In the genomic region with DNA sequence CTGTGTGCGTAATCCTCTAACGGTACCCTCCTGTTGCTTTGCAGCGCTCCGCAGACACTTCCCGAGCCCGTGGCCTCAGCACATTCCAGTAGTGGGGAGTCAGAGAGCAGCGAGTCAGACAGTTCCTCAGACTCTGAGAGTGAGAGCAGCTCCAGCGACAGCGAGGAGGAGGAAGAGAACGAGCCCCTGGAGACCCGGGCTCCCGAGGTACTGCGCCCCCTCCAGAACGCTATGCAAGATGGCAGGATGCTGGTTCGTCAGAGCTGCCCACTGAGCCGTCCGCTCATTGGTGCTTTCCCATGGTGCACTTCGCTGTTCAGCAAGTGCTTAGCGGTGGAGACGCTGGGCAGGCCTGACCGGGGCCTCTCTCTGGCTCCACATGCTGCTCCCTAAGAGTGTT, we compare ENCODE assay signal across 14 mouse cellular contexts.
DNase-seq lines count a peak whose midpoint lies in the region; ATAC-seq and TF ChIP-seq lines count a peak whose summit lies in the region.
"Had no signal": no experiment of that assay in that cellular context is flagged by ENCODE, and none has a peak within 500 bp of the region (broad histone marks: within the 10 kb centered on the region; RNA-seq: fewer than 3 reads in every experiment).

No protein-coding gene starts in this region.

- H3K27ac ChIP-seq in heart, adult 2 months = peak overlapping the region; percentile 64
- H3K27ac ChIP-seq in kidney, embryonic 16.5 days (ENCODE audit: low read length) = peak overlapping the region; percentile 48
- no peak overlapping the region for H3K27ac ChIP-seq in cerebellum, adult 2 months (ENCODE audit: insufficient read depth, low read length)
- H3K27ac ChIP-seq: liver, embryonic 12.5 days; stomach, postnatal 0 days had no signal

- peaks cover 30% of the 10 kb centered on the region for H3K36me3 ChIP-seq in heart, adult 2 months (ENCODE audit: control insufficient read depth, insufficient read depth, low read length)
- peaks cover 19% of the 10 kb centered on the region; the same call in 1 of the 2 replicates for H3K36me3 ChIP-seq in kidney, embryonic 16.5 days (ENCODE audit: insufficient read depth, low read length)

- no peak overlapping the region for H3K4me3 ChIP-seq in heart, adult 2 months
- H3K4me3 ChIP-seq in kidney, embryonic 16.5 days (ENCODE audit: low read length) = no peak overlapping the region
- H3K4me3 ChIP-seq in cerebellum, adult 2 months (replicated peaks; ENCODE audit: insufficient read depth, low read depth, low read length) = no peak overlapping the region
- H3K4me3 ChIP-seq: liver, embryonic 12.5 days had no signal

- no peak for TF ChIP-seq EP300 in heart, adult 2 months (IDR thresholded peaks at IDR 0.05; ENCODE audit: insufficient read depth, low read depth, low read length)

- no peak for DNase-seq in heart, adult 2 months
- no peak for DNase-seq in heart, adult 8-10 months (ENCODE audit: low spot score)
- no peak for DNase-seq in kidney, adult 18-20 months
- peak; percentile 39 for DNase-seq in 3T3-L1 (ENCODE audit: low read depth, low spot score)
- peak; percentile 58 for DNase-seq in ZHBTc4 (ENCODE audit: low read depth, low spot score)
- DNase-seq in T-cell, adult 2 months (ENCODE audit: low spot score) = no peak
- DNase-seq in cerebellum, adult 2 months = no peak
- DNase-seq: adrenal gland, postnatal 36 days; cerebellum, postnatal 10 days; thymus, postnatal 25 days had no signal

- H3K9me3 ChIP-seq in kidney, embryonic 16.5 days (ENCODE audit: low read length) = no peaks in the 10 kb centered on the region
- H3K9me3 ChIP-seq: liver, embryonic 12.5 days had no signal

- intact Hi-C loops in heart, adult 2 months (cut with DNase I) = no loop called here

- no peaks in the 10 kb centered on the region for H3K27me3 ChIP-seq in heart, adult 2 months (ENCODE audit: control insufficient read depth, insufficient read depth, low read length)
- no peaks in the 10 kb centered on the region for H3K27me3 ChIP-seq in kidney, embryonic 16.5 days (ENCODE audit: insufficient read depth, low read length)
- H3K27me3 ChIP-seq in cerebellum, adult 2 months (ENCODE audit: control insufficient read depth, insufficient read depth, low read length) = no peaks in the 10 kb centered on the region
- H3K27me3 ChIP-seq: liver, embryonic 12.5 days had no signal

- peak; percentile 14; the same call in 1 of the 2 replicates for TF ChIP-seq CTCF in heart, adult 2 months (IDR thresholded peaks at IDR 0.05)
- TF ChIP-seq CTCF in cerebellum, adult 2 months (IDR thresholded peaks at IDR 0.05; ENCODE audit: borderline replicate concordance, insufficient read depth, low read depth, low read length) = no peak

- peaks cover 8% of the 10 kb centered on the region for H3K4me1 ChIP-seq in heart, adult 2 months (ENCODE audit: control insufficient read depth, insufficient read depth, low read length)
- H3K4me1 ChIP-seq in kidney, embryonic 16.5 days (ENCODE audit: insufficient read depth, low read length) = peaks cover 20% of the 10 kb centered on the region
- H3K4me1 ChIP-seq in cerebellum, adult 2 months (ENCODE audit: control insufficient read depth, insufficient read depth, low read length) = no peaks in the 10 kb centered on the region
- H3K4me1 ChIP-seq: liver, embryonic 12.5 days had no signal

- 51% methylated on average over 21 of the region's 21 CpGs for WGBS in heart, adult 2 months
- 64% methylated on average over 21 of the region's 21 CpGs for WGBS in kidney, embryonic 16.5 days
- 81% methylated on average over 21 of the region's 21 CpGs for WGBS in cerebellum, adult 2 months

- H3K9ac ChIP-seq in heart, adult 2 months (ENCODE audit: low read depth, low read length) = 0 out of 2 replicates have a peak overlapping the region, but pooled peaks have one; percentile 20
- no peak overlapping the region for H3K9ac ChIP-seq in kidney, embryonic 16.5 days (replicated peaks; ENCODE audit: low read length)
- H3K9ac ChIP-seq: liver, embryonic 12.5 days had no signal

- ATAC-seq in kidney, embryonic 16.5 days (ENCODE audit: low FRiP score, low TSS enrichment) = peak; percentile 73; the same call in 1 of the 2 replicates
- ATAC-seq: forebrain, embryonic 14.5 days; liver, embryonic 12.5 days had no signal

- H3K4me2 ChIP-seq in kidney, embryonic 16.5 days (replicated peaks; ENCODE audit: low read depth, low read length) = no peak overlapping the region
- H3K4me2 ChIP-seq: liver, embryonic 12.5 days had no signal

- no peak; the same call in 1 of the 2 replicates for TF ChIP-seq POLR2A in heart, adult 2 months (IDR thresholded peaks at IDR 0.05; ENCODE audit: insufficient read depth, low read depth, low read length)
- TF ChIP-seq POLR2A in cerebellum, adult 2 months (IDR thresholded peaks at IDR 0.05; ENCODE audit: borderline replicate concordance, insufficient read depth, low read length) = no peak

- no peaks in the 10 kb centered on the region for H3K79me2 ChIP-seq in heart, adult 2 months (replicated peaks; ENCODE audit: control insufficient read depth, insufficient read depth, low read length)

Comparison
In these comparisons a context has a peak if more than half of its experiments do, and no peak if none do; other contexts are left out.
1. DNase-seq: peak in 3T3-L1 (single experiment) and ZHBTc4 (single experiment); none in heart, adult 2 months (0 of 2), heart, adult 8-10 months (single experiment), kidney, adult 18-20 months (single experiment), T-cell, adult 2 months (single experiment) and cerebellum, adult 2 months (0 of 2).